Mouse (Mus musculus) heart, adult 2 months (tissue): Measurements from ENCODE around the gene Mknk2. TPM values are rescaled to one million over a fixed set of nuclear protein-coding genes. Genes with fewer than 3 reads are reported as not detected.

Source experiments
- DNase-seq, 2 experiments: peaks; one replicate each; pipeline ENCODE4 v3.0.0; 2021
- H3K27ac ChIP-seq: fragments of 200-600 bp; 2 replicates; pipeline ENCODE4 v1.8.1; 2022
- H3K27me3 ChIP-seq: fragments of 200-500 bp; 2 replicates; pipeline ENCODE4 v1.6.1; 2012; ENCODE audit warnings: mild to moderate bottlenecking, low read length, inconsistent platforms, mixed read lengths; ENCODE audit not compliant: control insufficient read depth, insufficient read depth
- H3K36me3 ChIP-seq: fragments of 200-500 bp; 2 replicates; pipeline ENCODE4 v1.6.1; 2012; ENCODE audit warnings: low read length, inconsistent platforms; ENCODE audit not compliant: control insufficient read depth, insufficient read depth
- H3K4me1 ChIP-seq: fragments of 200-500 bp; 2 replicates; pipeline ENCODE4 v1.6.1; 2011; ENCODE audit warnings: low read length; ENCODE audit not compliant: control insufficient read depth, insufficient read depth
- H3K4me3 ChIP-seq: fragments of 200-600 bp; 2 replicates; pipeline ENCODE4 v1.8.1; 2022
- H3K79me2 ChIP-seq: fragments of 200-500 bp; replicated peaks from 2 replicates; pipeline ENCODE4 v1.6.1; 2012; ENCODE audit warnings: mild to moderate bottlenecking, inconsistent platforms, low read length, moderate library complexity, mixed read lengths; ENCODE audit not compliant: control insufficient read depth, insufficient read depth
- H3K9ac ChIP-seq: fragments of 200-500 bp; 2 replicates; pipeline ENCODE4 v1.6.1; 2012; ENCODE audit warnings: low read depth, mild to moderate bottlenecking, control low read depth, inconsistent platforms, low read length, mixed read lengths
- CTCF ChIP-seq: fragments of 200-600 bp; IDR thresholded peaks from 2 replicates; pipeline ENCODE4 v1.8.1; 2022; ENCODE audit warnings: antibody characterized with exemption, mild to moderate bottlenecking, moderate library complexity
- EP300 ChIP-seq: fragments of 200-500 bp; IDR thresholded peaks from 2 replicates; pipeline ENCODE4 v1.6.1; 2011; ENCODE audit warnings: low read depth, low read length, control low read depth; ENCODE audit not compliant: insufficient read depth
- POLR2A ChIP-seq: fragments of 200-500 bp; IDR thresholded peaks from 2 replicates; pipeline ENCODE4 v1.6.1; 2011; ENCODE audit warnings: mild to moderate bottlenecking, low read depth, low read length, control low read depth; ENCODE audit not compliant: insufficient read depth
- WGBS: fragments of 180-500 bp; shearing (Covaris S2); methylation state at CpG from one replicate; pipeline ENCODE4 v1.1.7; 2018; 5-methylcytosine and 5-hydroxymethylcytosine counted together
- intact Hi-C: fragments of 180-260 bp; cut with DNase I; formaldehyde crosslinking; loops from one replicate; pipeline ENCODE4 v1.15.1; 2025
- polyA plus RNA-seq: library from polyadenylated mRNA; depleted of rRNA; stranded (reverse); fragments of >200 nt; gene quantifications from 2 replicates; pipeline ENCODE4 v1.2.3, GENCODE M21; 2012; rRNA removed
- total RNA-seq, 2 experiments: library from RNA; stranded (reverse); gene quantifications; 2 replicates each; pipeline ENCODE4 v1.2.3; 2021

The Mknk2 gene
- total and polyA plus RNA-seq, 3 experiments: 176 to 229 (median 208) TPM

DNA sequence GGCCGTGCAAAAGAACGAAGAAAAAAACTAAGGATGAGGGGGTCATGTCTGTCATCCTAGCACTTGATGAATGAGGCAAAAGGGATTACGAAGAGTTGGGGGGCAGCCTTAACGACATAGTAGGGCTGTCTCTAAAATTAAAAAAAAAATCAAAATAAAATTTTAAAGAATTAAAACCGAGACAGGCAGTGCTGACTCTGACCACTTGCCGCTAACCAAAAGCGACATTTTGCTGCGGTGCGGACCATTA is 56.3 kb downstream of the Mknk2 start:
- WGBS: 1% methylated on average over 9 of the region's 9 CpGs
- TF ChIP-seq EP300 (no peak), CTCF (0 out of 2 replicates have a peak, but pooled peaks have one; percentile 4)
- H3K9ac ChIP-seq: no peak overlapping the region
- H3K4me1 ChIP-seq: peaks cover 7% of the 10 kb centered on the region; the same call in 1 of the 2 replicates
- H3K27ac ChIP-seq: peak overlapping the region; percentile 91
- DNase-seq: no peak
- H3K4me3 ChIP-seq: peak overlapping the region; percentile 78
- H3K27me3 ChIP-seq: no peaks in the 10 kb centered on the region
- no peaks in the 10 kb centered on the region for H3K79me2 ChIP-seq
- intact Hi-C loops: loop anchor here (2.0 kb wide), 1 partner anchor 17 kb away; no protein-coding TSS in a partner anchor
- no peaks in the 10 kb centered on the region for H3K36me3 ChIP-seq

- no peak for DNase-seq
- Histone ChIP-seq H3K9ac (no peak overlapping the region), H3K4me1 (peaks cover 5% of the 10 kb centered on the region; the same call in 1 of the 2 replicates), H3K36me3 (no peaks in the 10 kb centered on the region), H3K79me2 (no peaks in the 10 kb centered on the region), H3K27me3 (no peaks in the 10 kb centered on the region), H3K4me3 (peak overlapping the region; percentile 78), H3K27ac (peak overlapping the region; percentile 91)
- intact Hi-C loops: loop anchor here (2.0 kb wide), 1 partner anchor 16 kb away; no protein-coding TSS in a partner anchor
- no peak for TF ChIP-seq EP300
- no peak for TF ChIP-seq CTCF
- 58% methylated on average over 16 of the region's 16 CpGs for WGBS
Measured at GRCm38 (mm10) chr10:80620796-80621689, 56.9 kb downstream of the Mknk2 start.

DNA sequence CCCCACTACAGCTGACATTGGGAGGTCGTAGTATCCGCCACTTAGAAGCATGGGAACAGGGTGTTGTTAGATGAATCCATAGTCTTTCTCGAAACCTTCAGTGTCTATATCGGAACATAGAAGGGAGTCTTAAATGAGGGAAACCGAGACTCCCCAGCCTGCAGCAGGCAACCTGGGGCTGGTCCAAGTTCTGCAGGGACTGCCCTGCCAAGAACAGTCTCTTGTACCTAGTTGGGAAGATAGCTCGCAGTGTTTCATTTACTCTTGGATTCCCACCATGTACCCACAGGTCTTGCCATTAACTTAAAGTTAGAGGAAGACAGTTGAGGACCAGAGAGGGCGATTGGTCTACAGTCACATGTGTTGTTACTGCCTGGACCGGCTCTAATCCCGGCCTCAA is 57.5 kb downstream of the Mknk2 start:
- WGBS: 85% methylated on average over 9 of the region's 9 CpGs
- no peak overlapping the region for H3K9ac ChIP-seq
- intact Hi-C loops: loop anchor here (2.0 kb wide), 1 partner anchor 16 kb away; no protein-coding TSS in a partner anchor
- H3K27me3 ChIP-seq: no peaks in the 10 kb centered on the region
- TF ChIP-seq CTCF: no peak
- no peak for TF ChIP-seq EP300
- TF ChIP-seq POLR2A: no peak
- peaks cover 4% of the 10 kb centered on the region; the same call in 1 of the 2 replicates for H3K4me1 ChIP-seq
- H3K79me2 ChIP-seq: no peaks in the 10 kb centered on the region
- H3K4me3 ChIP-seq: no peak overlapping the region
- no peaks in the 10 kb centered on the region for H3K36me3 ChIP-seq
- DNase-seq: no peak
- no peak overlapping the region for H3K27ac ChIP-seq

- Histone ChIP-seq H3K27me3 (no peaks in the 10 kb centered on the region), H3K9ac (no peak overlapping the region), H3K4me3 (no peak overlapping the region), H3K36me3 (no peaks in the 10 kb centered on the region), H3K79me2 (no peaks in the 10 kb centered on the region), H3K4me1 (peaks cover 2% of the 10 kb centered on the region; the same call in 1 of the 2 replicates), H3K27ac (no peak overlapping the region)
- WGBS: 49% methylated on average over 8 of the region's 8 CpGs
- intact Hi-C loops: loop anchor here (2.0 kb wide), 1 partner anchor 15 kb away; no protein-coding TSS in a partner anchor
- DNase-seq: no peak
- no peak for TF ChIP-seq EP300
- no peak for TF ChIP-seq CTCF
- TF ChIP-seq POLR2A: no peak
Measured at GRCm38 (mm10) chr10:80619465-80620244, 58.3 kb downstream of the Mknk2 start.

DNA sequence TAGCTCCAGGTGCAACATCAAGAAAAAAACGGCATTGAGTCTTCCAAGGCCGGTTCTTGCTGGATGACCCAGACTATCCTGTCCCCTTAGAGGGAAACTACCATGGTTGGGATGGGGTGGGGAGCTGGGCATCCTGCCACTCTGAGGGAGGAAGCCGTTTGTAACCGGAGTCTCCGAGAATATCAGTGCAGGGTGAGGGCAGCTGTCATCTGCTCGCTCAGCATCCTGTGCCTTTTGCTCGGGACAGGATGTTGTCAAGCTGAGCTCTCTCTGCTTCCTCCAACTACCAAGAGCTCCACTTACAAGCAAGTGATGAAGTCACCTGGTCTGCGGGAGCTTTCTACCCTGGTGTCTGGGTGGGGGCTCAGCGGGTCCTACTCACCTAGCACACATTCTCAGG is 59.7 kb downstream of the Mknk2 start:
- H3K9ac ChIP-seq: no peak overlapping the region
- WGBS: 28% methylated on average over 9 of the region's 9 CpGs
- TF ChIP-seq EP300: no peak
- no peak for TF ChIP-seq POLR2A
- TF ChIP-seq CTCF: no peak
- peak in 1 of 2 experiments; percentile 49 for DNase-seq
- no peak overlapping the region; the same call in 1 of the 2 replicates for H3K27ac ChIP-seq
- no peak overlapping the region for H3K4me3 ChIP-seq
- no peaks in the 10 kb centered on the region for H3K79me2 ChIP-seq
- H3K36me3 ChIP-seq: no peaks in the 10 kb centered on the region
- no peaks in the 10 kb centered on the region for H3K4me1 ChIP-seq
- intact Hi-C loops: no loop called here
- H3K27me3 ChIP-seq: no peaks in the 10 kb centered on the region

Other genes with a start within 250 kb of the Mknk2 start
- gene Tcf3, start 244.5 kb downstream of the Mknk2 start, total RNA-seq: 10 to 100 TPM; 16.5 to 18.0 TPM
- gene Tcf3, start 244.5 kb downstream of the Mknk2 start, polyA plus RNA-seq: 20.1 and 25.0 TPM in 2 replicates
- under 1 TPM in 1 of 2 experiments, not detected in 1; 0.05 TPM for gene Onecut3, start 183.3 kb downstream of the Mknk2 start, total RNA-seq
- 0.06 and 0.09 TPM in 2 replicates for gene Onecut3, start 183.3 kb downstream of the Mknk2 start, polyA plus RNA-seq
- not detected for gene Atp8b3, start 139.0 kb downstream of the Mknk2 start, total RNA-seq
- gene Atp8b3, start 139.0 kb downstream of the Mknk2 start, polyA plus RNA-seq: 0.39 and 0.50 TPM in 2 replicates
- gene Rexo1, start 116.6 kb downstream of the Mknk2 start, total RNA-seq: 10 to 100 TPM; 11.6 to 12.3 TPM
- gene Rexo1, start 116.6 kb downstream of the Mknk2 start, polyA plus RNA-seq: 19.5 and 19.8 TPM in 2 replicates
- gene Klf16, start 100.8 kb downstream of the Mknk2 start, total RNA-seq: 1 to 10 TPM; 4.0 to 4.4 TPM
- gene Klf16, start 100.8 kb downstream of the Mknk2 start, polyA plus RNA-seq: 3.6 and 5.5 TPM in 2 replicates
- 10 to 100 TPM; 40.2 to 46.9 TPM for gene Abhd17a, start 87.8 kb downstream of the Mknk2 start, total RNA-seq
- gene Abhd17a, start 87.8 kb downstream of the Mknk2 start, polyA plus RNA-seq: 67.3 and 80.0 TPM in 2 replicates
- 10 to 100 TPM; 20.8 to 26.9 TPM for gene Scamp4, start 75.2 kb downstream of the Mknk2 start, total RNA-seq
- 58.9 and 60.5 TPM in 2 replicates for gene Scamp4, start 75.2 kb downstream of the Mknk2 start, polyA plus RNA-seq
- 1 to 10 TPM in 1 of 2 experiments, under 1 TPM in 1; 0.60 to 1.1 TPM for gene Adat3, start 75.2 kb downstream of the Mknk2 start, total RNA-seq
- 1.0 and 2.5 TPM in 2 replicates for gene Adat3, start 75.2 kb downstream of the Mknk2 start, polyA plus RNA-seq
- under 1 TPM; 0.34 to 0.39 TPM for gene Gm49322, start 72.1 kb downstream of the Mknk2 start, total RNA-seq
- gene Gm49322, start 72.1 kb downstream of the Mknk2 start, polyA plus RNA-seq: 0.62 and 2.0 TPM in 2 replicates
- gene Csnk1g2, start 55.3 kb downstream of the Mknk2 start, total RNA-seq: 100 to 1,000 TPM; 117 to 130 TPM
- gene Csnk1g2, start 55.3 kb downstream of the Mknk2 start, polyA plus RNA-seq: 125 and 130 TPM in 2 replicates
- 10 to 100 TPM; 43.7 to 44.2 TPM for gene Btbd2, start 21.0 kb downstream of the Mknk2 start, total RNA-seq
- gene Btbd2, start 21.0 kb downstream of the Mknk2 start, polyA plus RNA-seq: 57.3 and 60.1 TPM in 2 replicates
- 1 to 10 TPM; 7.4 to 7.6 TPM for gene Mob3a, start 23.9 kb upstream of the Mknk2 start, total RNA-seq
- gene Mob3a, start 23.9 kb upstream of the Mknk2 start, polyA plus RNA-seq: 11.7 and 13.6 TPM in 2 replicates
- gene Izumo4, start 24.1 kb upstream of the Mknk2 start, total RNA-seq: 1 to 10 TPM; 3.4 to 3.8 TPM
- gene Izumo4, start 24.1 kb upstream of the Mknk2 start, polyA plus RNA-seq: 13.3 and 15.6 TPM in 2 replicates
- 10 to 100 TPM; 40.2 to 42.6 TPM for gene Ap3d1, start 64.2 kb upstream of the Mknk2 start, total RNA-seq
- 52.9 and 66.5 TPM in 2 replicates for gene Ap3d1, start 64.2 kb upstream of the Mknk2 start, polyA plus RNA-seq
- 10 to 100 TPM; 18.8 to 19.6 TPM for gene Dot1l, start 77.1 kb upstream of the Mknk2 start, total RNA-seq
- gene Dot1l, start 77.1 kb upstream of the Mknk2 start, polyA plus RNA-seq: 35.0 and 39.6 TPM in 2 replicates
- 10 to 100 TPM; 27.3 to 30.4 TPM for gene Sf3a2, start 120.1 kb upstream of the Mknk2 start, total RNA-seq
- 18.4 and 19.7 TPM in 2 replicates for gene Sf3a2, start 120.1 kb upstream of the Mknk2 start, polyA plus RNA-seq
- gene Plekhj1, start 120.5 kb upstream of the Mknk2 start, total RNA-seq: 10 to 100 TPM; 29.7 to 33.0 TPM
- 28.9 and 33.2 TPM in 2 replicates for gene Plekhj1, start 120.5 kb upstream of the Mknk2 start, polyA plus RNA-seq
- gene Amh, start 127.1 kb upstream of the Mknk2 start, total RNA-seq: under 1 TPM; 0.18 TPM
- 0.15 and 0.25 TPM in 2 replicates for gene Amh, start 127.1 kb upstream of the Mknk2 start, polyA plus RNA-seq
- gene Jsrp1, start 135.4 kb upstream of the Mknk2 start, total RNA-seq: 1 to 10 TPM in 1 of 2 experiments, under 1 TPM in 1; 0.25 to 1.1 TPM
- gene Jsrp1, start 135.4 kb upstream of the Mknk2 start, polyA plus RNA-seq: 0.21 and 0.56 TPM in 2 replicates
- 100 to 1,000 TPM; 850 to 914 TPM for gene Oaz1, start 148.5 kb upstream of the Mknk2 start, total RNA-seq
- gene Oaz1, start 148.5 kb upstream of the Mknk2 start, polyA plus RNA-seq: 1,001 and 1,201 TPM in 2 replicates
- gene Lingo3, start 165.9 kb upstream of the Mknk2 start, total RNA-seq: 10 to 100 TPM; 10.7 to 15.8 TPM
- gene Lingo3, start 165.9 kb upstream of the Mknk2 start, polyA plus RNA-seq: 12.0 and 15.1 TPM in 2 replicates
- 10 to 100 TPM; 19.4 to 23.2 TPM for gene Lsm7, start 177.1 kb upstream of the Mknk2 start, total RNA-seq
- 74.9 and 79.9 TPM in 2 replicates for gene Lsm7, start 177.1 kb upstream of the Mknk2 start, polyA plus RNA-seq
- 10 to 100 TPM; 15.4 to 16.8 TPM for gene Sppl2b, start 177.2 kb upstream of the Mknk2 start, total RNA-seq
- gene Sppl2b, start 177.2 kb upstream of the Mknk2 start, polyA plus RNA-seq: 51.4 and 74.2 TPM in 2 replicates
- gene Tmprss9, start 193.7 kb upstream of the Mknk2 start, total RNA-seq: not detected
- 0.02 TPM in 1 of 2 replicates, not detected in the other for gene Tmprss9, start 193.7 kb upstream of the Mknk2 start, polyA plus RNA-seq
- gene Timm13, start 222.9 kb upstream of the Mknk2 start, total RNA-seq: 100 to 1,000 TPM; 126 to 133 TPM
- 151 and 188 TPM in 2 replicates for gene Timm13, start 222.9 kb upstream of the Mknk2 start, polyA plus RNA-seq
- 1 to 10 TPM; 3.6 to 5.4 TPM for gene Lmnb2, start 240.1 kb upstream of the Mknk2 start, total RNA-seq
- gene Lmnb2, start 240.1 kb upstream of the Mknk2 start, polyA plus RNA-seq: 5.4 and 7.4 TPM in 2 replicates